ENCODE assay signal across 8 mouse cellular contexts in genomic region chr17:25272951-25273705, GRCm38 (mm10). TPM values are rescaled to one million over a fixed set of nuclear protein-coding genes. Genes with fewer than 3 reads are reported as not detected.
DNase-seq lines count a peak whose midpoint lies in the region; ATAC-seq and TF ChIP-seq lines count a peak whose summit lies in the region.

No protein-coding gene starts in this region.

- H3K4me1 ChIP-seq in intestine, embryonic 15.5 days (replicated peaks) = peaks cover 25% of the 10 kb centered on the region

- H3K27ac ChIP-seq in gastrocnemius, adult 2 months = peak overlapping the region; percentile 99
- H3K27ac ChIP-seq in intestine, embryonic 15.5 days = peak overlapping the region; percentile 99

- intact Hi-C loops in gastrocnemius, adult 2 months (cut with DNase I) = loop anchor here (5.0 kb wide), 3 partner anchors 86 to 336 kb away; partner anchors contain the start of genes Mapk8ip3, Telo2 and Unkl
- intact Hi-C loops in left cerebral cortex, postnatal 4 days (cut with DNase I) = loop anchor here (5.0 kb wide), 1 partner anchor 256 kb away; the partner anchor contains the start of genes Cramp1l and Ift140

- H3K4me3 ChIP-seq in gastrocnemius, adult 2 months = peak overlapping the region; percentile 89
- H3K4me3 ChIP-seq in intestine, embryonic 15.5 days (replicated peaks) = peak overlapping the region; percentile 92

- H3K27me3 ChIP-seq in intestine, embryonic 15.5 days (replicated peaks) = no peaks in the 10 kb centered on the region

- peaks cover 19% of the 10 kb centered on the region for H3K36me3 ChIP-seq in intestine, embryonic 15.5 days

- peak; percentile 92 for ATAC-seq in intestine, embryonic 15.5 days

- no peaks in the 10 kb centered on the region for H3K9me3 ChIP-seq in intestine, embryonic 15.5 days

- no peak for TF ChIP-seq CTCF in gastrocnemius, adult 2 months (IDR thresholded peaks at IDR 0.05)

- peak overlapping the region; percentile 74 for H3K4me2 ChIP-seq in intestine, embryonic 15.5 days (replicated peaks)

- WGBS in intestine, embryonic 15.5 days = under 1% methylated on average over 91 of the region's 92 CpGs

- H3K9ac ChIP-seq in intestine, embryonic 15.5 days = peak overlapping the region; percentile 100

- DNase-seq in gastrocnemius, adult 18-20 months (ENCODE audit: low spot score) = peak; percentile 90
- no peak for DNase-seq in gastrocnemius, postnatal 25 days
- peak; percentile 88 to 94 for DNase-seq in cerebellum, postnatal 14 days
- peak; percentile 93 for DNase-seq in gastrocnemius, adult 2 months
- DNase-seq in left cerebral cortex, postnatal 4 days = peak; percentile 86
- DNase-seq in mesoderm, embryonic 11.5 days (ENCODE audit: low read depth, low spot score) = peak; percentile 92
- DNase-seq in right cerebral cortex, postnatal 4 days = peak; percentile 79

RNA-seq across cellular contexts. Expression of gene Ube2i, which starts 1.3 kb away (rescaled TPM):
- total RNA-seq in gastrocnemius, adult 18-20 months (2021) = 10 to 100 TPM; 57.0 to 61.5 TPM
- 10 to 100 TPM; 59.1 to 62.2 TPM for total RNA-seq in gastrocnemius, postnatal 25 days (2021)
- total RNA-seq in gastrocnemius, adult 2 months (2021) = 10 to 100 TPM; 59.4 to 68.5 TPM
- 490 and 556 TPM in 2 replicates for polyA plus RNA-seq in intestine, embryonic 15.5 days (2015; fragmentation: Nextera tagmentation; extraction: Ambion mirVana)
- 100 to 1,000 TPM; 297 to 302 TPM for total RNA-seq in left cerebral cortex, postnatal 4 days (2021)

RNA-seq across cellular contexts. Expression of gene Baiap3, which starts 17.0 kb away (rescaled TPM):
- total RNA-seq in gastrocnemius, adult 18-20 months (2021) = under 1 TPM; 0.14 to 0.21 TPM
- total RNA-seq in gastrocnemius, postnatal 25 days (2021) = not detected
- under 1 TPM in 1 of 2 experiments, not detected in 1; 0.08 TPM for total RNA-seq in gastrocnemius, adult 2 months (2021)
- polyA plus RNA-seq in intestine, embryonic 15.5 days (2015; fragmentation: Nextera tagmentation; extraction: Ambion mirVana) = 4.0 and 4.3 TPM in 2 replicates
- 10 to 100 TPM in 1 of 2 experiments, 1 to 10 TPM in 1; 5.2 to 24.2 TPM for total RNA-seq in left cerebral cortex, postnatal 4 days (2021)

RNA-seq across cellular contexts. Expression of gene Prss34, which starts 25.1 kb away (rescaled TPM):
- total RNA-seq in gastrocnemius, adult 18-20 months (2021) = under 1 TPM; 0.55 to 0.66 TPM
- 1 to 10 TPM in 1 of 2 experiments, under 1 TPM in 1; 0.59 to 1.2 TPM for total RNA-seq in gastrocnemius, postnatal 25 days (2021)
- under 1 TPM; 0.20 to 0.70 TPM for total RNA-seq in gastrocnemius, adult 2 months (2021)
- polyA plus RNA-seq in intestine, embryonic 15.5 days (2015; fragmentation: Nextera tagmentation; extraction: Ambion mirVana) = 0.62 TPM in 1 of 2 replicates, not detected in the other
- 1 to 10 TPM; 1.2 to 1.3 TPM for total RNA-seq in left cerebral cortex, postnatal 4 days (2021)

RNA-seq across cellular contexts. Expression of gene Tsr3, which starts 33.2 kb away (rescaled TPM):
- total RNA-seq in gastrocnemius, adult 18-20 months (2021) = 10 to 100 TPM; 16.7 to 18.3 TPM
- total RNA-seq in gastrocnemius, postnatal 25 days (2021) = 10 to 100 TPM; 17.2 to 18.1 TPM
- total RNA-seq in gastrocnemius, adult 2 months (2021) = 10 to 100 TPM; 16.3 to 17.5 TPM
- polyA plus RNA-seq in intestine, embryonic 15.5 days (2015; fragmentation: Nextera tagmentation; extraction: Ambion mirVana) = 37.7 and 38.5 TPM in 2 replicates
- 10 to 100 TPM; 29.7 to 33.8 TPM for total RNA-seq in left cerebral cortex, postnatal 4 days (2021)

RNA-seq across cellular contexts. Expression of gene Gnptg, which starts 33.2 kb away (rescaled TPM):
- total RNA-seq in gastrocnemius, adult 18-20 months (2021) = 10 to 100 TPM; 14.1 to 15.6 TPM
- total RNA-seq in gastrocnemius, postnatal 25 days (2021) = 10 to 100 TPM; 12.9 to 15.9 TPM
- total RNA-seq in gastrocnemius, adult 2 months (2021) = 10 to 100 TPM; 14.9 to 16.5 TPM
- 40.6 and 42.7 TPM in 2 replicates for polyA plus RNA-seq in intestine, embryonic 15.5 days (2015; fragmentation: Nextera tagmentation; extraction: Ambion mirVana)
- total RNA-seq in left cerebral cortex, postnatal 4 days (2021) = 10 to 100 TPM; 54.6 to 56.0 TPM

Comparison
In these comparisons a context has a peak if more than half of its experiments do, and no peak if none do; other contexts are left out.
1. RNA of gene Ube2i, which starts 1.3 kb away (total RNA-seq): 297 to 302 TPM in left cerebral cortex, postnatal 4 days; 59.4 to 68.5 TPM in gastrocnemius, adult 2 months, 59.1 to 62.2 TPM in gastrocnemius, postnatal 25 days and 57.0 to 61.5 TPM in gastrocnemius, adult 18-20 months; every median in the first group is over 4 times any median in the second.
2. RNA of gene Baiap3, which starts 17.0 kb away (total RNA-seq): 5.2 to 24.2 TPM in left cerebral cortex, postnatal 4 days; 0.14 to 0.21 TPM in gastrocnemius, adult 18-20 months, 0.08 TPM in gastrocnemius, adult 2 months and not detected in gastrocnemius, postnatal 25 days; every median in the first group is over 4 times any median in the second.